Mouse (Mus musculus) layer of hippocampus, postnatal 25 days (tissue): ENCODE measurements at regions not wholly inside any gene's neighbourhood (a gene's known extent, or its start where the extent isn't known, plus 50 kb on each side); places are given as distances from the start of the nearest gene placed in this dataset.
A peak's percentile ranks its signal among the peaks of the same experiment; 100 is the strongest.

Experiments
- DNase-seq, 2 experiments: peaks; one replicate each; pipeline ENCODE4 v3.0.0; 2022; ENCODE audit warnings: mixed read lengths in 2 of 2, low spot score in 1 of 2; ENCODE audit errors: extremely low spot score in 1 of 2

- no peak for DNase-seq
These were observed 50.5 kb upstream of the Tmem132d start for GRCm38 (mm10) chr5:128483441-128483810.

- DNase-seq: peak in 1 of 2 experiments; percentile 15
These were observed 50.0 kb upstream of the Tmem132d start for GRCm38 (mm10) chr5:128482617-128483440.
